Mouse (Mus musculus) stomach, embryonic 14.5 days (tissue): ENCODE data around the gene Cutc. TPM values are rescaled to one million over a fixed set of nuclear protein-coding genes. Genes with fewer than 3 reads are reported as not detected.
A peak's percentile ranks its signal among the peaks of the same experiment; 100 is the strongest.

ENCODE experiments used
- ATAC-seq: fragments of 200-750 bp; cut with Nextera tagmentation; 2 replicates; pipeline ENCODE4 v1.8.0; 2017; ENCODE audit warnings: low read depth, moderate TSS enrichment; ENCODE audit not compliant: insufficient number of reproducible peaks, insufficient read depth, low FRiP score
- H3K27ac ChIP-seq: fragments of 300-500 bp; sonication (generic); 2 replicates; pipeline ENCODE4 v1.5.1; 2014; ENCODE audit warnings: mild to moderate bottlenecking, low read length, moderate library complexity, mixed read lengths
- H3K27me3 ChIP-seq: fragments of 300-500 bp; sonication (generic); 2 replicates; pipeline ENCODE4 v1.6.1; 2014; ENCODE audit warnings: low read length, control low read depth, mixed read lengths; ENCODE audit not compliant: control insufficient read depth, insufficient read depth
- H3K36me3 ChIP-seq: fragments of 300-500 bp; sonication (generic); 2 replicates; pipeline ENCODE4 v1.6.1; 2014; ENCODE audit warnings: mild to moderate bottlenecking, control low read depth, low read length, moderate library complexity, mixed read lengths; ENCODE audit not compliant: control insufficient read depth, insufficient read depth
- H3K4me1 ChIP-seq: fragments of 300-500 bp; sonication (generic); 2 replicates; pipeline ENCODE4 v1.6.1; 2014; ENCODE audit warnings: low read length, control low read depth, mixed read lengths; ENCODE audit not compliant: control insufficient read depth, insufficient read depth
- H3K4me2 ChIP-seq: fragments of 300-500 bp; sonication (generic); replicated peaks from 2 replicates; pipeline ENCODE4 v1.6.1; 2014; ENCODE audit warnings: low read depth, low read length, control low read depth
- H3K4me3 ChIP-seq: fragments of 300-500 bp; sonication (generic); 2 replicates; pipeline ENCODE4 v1.5.1; 2014; ENCODE audit warnings: low read depth, low read length, control low read depth
- H3K9ac ChIP-seq: fragments of 300-500 bp; sonication (generic); replicated peaks from 2 replicates; pipeline ENCODE4 v1.6.1; 2014; ENCODE audit warnings: low read depth, mild to moderate bottlenecking, control low read depth, low read length, moderate library complexity, mixed read lengths
- H3K9me3 ChIP-seq: fragments of 300-500 bp; sonication (generic); 2 replicates; pipeline ENCODE4 v1.6.1; 2016; ENCODE audit warnings: low read depth, low read length, control low read depth; ENCODE audit not compliant: control insufficient read depth
- WGBS: fragments of 180-500 bp; shearing (Covaris S2); extraction: QIAGEN DNeasy Blood & Tissue Kit; methylation state at CpG from one replicate; pipeline ENCODE4 v1.1.7; 2014; 5-methylcytosine and 5-hydroxymethylcytosine counted together
- polyA plus RNA-seq: library from polyadenylated mRNA; unstranded; fragments of >200 nt; fragmentation: Nextera tagmentation; extraction: Ambion mirVana; gene quantifications from 2 replicates; pipeline ENCODE4 v1.2.1, GENCODE M21; 2014

Gene Cutc
- polyA plus RNA-seq, 1 experiment from 2014 or later, result 14.8 TPM

GRCm38 (mm10) chr19:43761543-43762256 is 8.9 kb downstream of the Cutc start:
- ATAC-seq, result no peak
- no peaks in the 10 kb centered on the region for H3K4me1 ChIP-seq
- no peak overlapping the region for H3K9ac ChIP-seq
- no peaks in the 10 kb centered on the region; the same call in 1 of the 2 replicates for H3K36me3 ChIP-seq
- H3K9me3 ChIP-seq, result no peaks in the 10 kb centered on the region
- no peak overlapping the region for H3K27ac ChIP-seq
- H3K27me3 ChIP-seq, result no peaks in the 10 kb centered on the region
- no peak overlapping the region for H3K4me2 ChIP-seq
- H3K4me3 ChIP-seq, result no peak overlapping the region

GRCm38 (mm10) chr19:43762410-43762809 is 9.6 kb downstream of the Cutc start:
- 75% methylated on average over 2 of the region's 2 CpGs for WGBS
- ATAC-seq, result no peak
- H3K36me3 ChIP-seq, result no peaks in the 10 kb centered on the region; the same call in 1 of the 2 replicates
- H3K9ac ChIP-seq, result no peak overlapping the region
- no peaks in the 10 kb centered on the region for H3K4me1 ChIP-seq
- H3K27ac ChIP-seq, result no peak overlapping the region
- H3K9me3 ChIP-seq, result no peaks in the 10 kb centered on the region
- no peak overlapping the region for H3K4me2 ChIP-seq
- no peaks in the 10 kb centered on the region for H3K27me3 ChIP-seq
- no peak overlapping the region for H3K4me3 ChIP-seq

DNA sequence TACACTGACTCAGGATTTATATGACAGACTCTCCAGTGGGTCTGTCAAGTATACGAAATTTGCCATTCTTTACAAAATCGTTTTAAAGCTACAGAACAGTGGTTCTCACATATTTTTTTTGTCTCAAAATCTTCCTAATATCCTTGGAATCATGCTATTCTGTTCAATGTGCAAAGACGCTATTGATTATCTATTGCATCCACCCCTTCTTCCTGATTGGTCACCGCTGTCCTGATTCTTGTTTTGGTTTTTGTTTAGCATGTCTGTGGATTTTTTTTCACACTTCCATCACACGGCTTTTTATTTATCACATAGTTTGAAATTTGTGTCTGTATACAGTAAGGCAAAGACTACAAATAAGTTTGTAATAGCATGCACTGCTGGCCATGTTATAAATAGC is 13.7 kb downstream of the Cutc start:
- Histone ChIP-seq H3K36me3 (no peaks in the 10 kb centered on the region; the same call in 1 of the 2 replicates), H3K4me3 (no peak overlapping the region), H3K27ac (no peak overlapping the region), H3K4me2 (no peak overlapping the region), H3K4me1 (no peaks in the 10 kb centered on the region), H3K9me3 (no peaks in the 10 kb centered on the region), H3K27me3 (no peaks in the 10 kb centered on the region), H3K9ac (no peak overlapping the region)
- no peak for ATAC-seq
- WGBS, result 86% methylated on average over 5 of the region's 5 CpGs

DNA sequence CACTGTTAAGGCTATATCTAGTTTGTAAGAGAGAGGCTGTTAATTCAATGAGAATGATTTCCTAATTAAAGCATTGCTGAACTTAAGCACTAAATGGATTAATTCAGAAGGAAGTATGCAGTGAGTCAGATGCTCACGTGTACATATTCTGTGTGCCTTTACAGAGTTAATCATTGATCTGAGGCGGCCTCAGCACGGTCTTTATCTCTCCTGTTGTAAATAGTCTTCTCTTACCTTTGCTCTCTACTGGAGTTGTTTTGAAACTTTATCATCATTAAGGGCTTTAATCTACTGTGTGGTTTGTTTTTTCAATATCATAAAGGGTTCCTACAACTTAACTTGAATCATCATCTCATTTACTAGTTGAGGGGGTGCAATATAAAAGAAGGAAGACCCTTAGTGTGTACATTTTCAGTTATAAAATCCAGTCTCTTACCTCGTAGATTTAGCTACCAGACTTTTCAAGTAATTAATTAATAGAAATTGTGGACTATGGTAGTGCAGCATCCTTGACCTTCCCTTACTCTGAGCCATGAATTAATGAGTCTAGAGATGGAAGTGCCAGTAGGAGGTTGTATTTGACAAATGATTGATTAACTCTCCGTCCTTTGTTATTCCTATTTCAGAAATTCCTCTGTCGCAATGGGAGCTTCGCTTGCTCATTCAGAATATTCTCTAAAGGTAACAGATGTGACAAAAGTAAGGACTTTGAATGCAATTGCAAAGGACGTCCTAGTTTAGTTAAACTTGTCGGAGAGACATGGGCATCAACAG is 14.9 kb downstream of the Cutc start:
- Histone ChIP-seq H3K27ac (no peak overlapping the region), H3K9ac (no peak overlapping the region), H3K4me2 (no peak overlapping the region), H3K9me3 (no peaks in the 10 kb centered on the region), H3K36me3 (no peaks in the 10 kb centered on the region), H3K4me1 (no peaks in the 10 kb centered on the region), H3K4me3 (no peak overlapping the region), H3K27me3 (no peaks in the 10 kb centered on the region)
- WGBS, result 46% methylated on average over 9 of the region's 9 CpGs
- ATAC-seq, result peak; percentile 56; the same call in 1 of the 2 replicates

DNA sequence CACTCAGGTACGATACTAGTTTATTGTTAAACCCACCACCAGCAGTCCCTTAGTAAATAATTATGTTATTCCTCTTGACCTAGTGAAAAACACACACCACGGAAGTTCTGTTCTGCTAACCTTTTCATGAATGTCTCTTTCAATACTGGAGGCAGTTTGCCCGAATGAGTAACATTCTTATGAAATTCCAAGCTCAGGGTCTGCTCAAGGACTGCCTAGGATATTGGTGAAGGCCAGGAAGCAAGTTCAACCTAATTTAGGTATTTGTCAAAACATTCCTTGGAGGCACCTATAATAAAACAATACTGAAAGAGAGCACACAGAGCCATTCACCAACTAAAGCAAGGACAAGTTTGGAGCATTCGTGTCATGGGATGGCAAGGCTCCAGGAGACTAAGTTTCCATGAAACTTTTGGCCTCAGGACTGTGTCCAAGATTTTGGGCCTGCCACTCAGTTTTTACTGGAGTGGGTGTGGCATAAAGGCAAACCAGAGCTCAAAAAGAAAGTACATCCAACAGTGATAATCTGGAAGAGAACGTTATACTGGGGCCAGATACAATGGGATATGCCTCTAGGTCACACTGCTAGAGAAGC is 16.7 kb downstream of the Cutc start:
- 79% methylated on average over 5 of the region's 5 CpGs for WGBS
- no peak overlapping the region for H3K4me2 ChIP-seq
- H3K36me3 ChIP-seq, result no peaks in the 10 kb centered on the region
- no peak for ATAC-seq
- H3K27ac ChIP-seq, result no peak overlapping the region
- no peaks in the 10 kb centered on the region for H3K9me3 ChIP-seq
- no peaks in the 10 kb centered on the region for H3K4me1 ChIP-seq
- no peak overlapping the region for H3K9ac ChIP-seq
- H3K27me3 ChIP-seq, result no peaks in the 10 kb centered on the region
- H3K4me3 ChIP-seq, result no peak overlapping the region

GRCm38 (mm10) chr19:43770584-43770983 is 17.8 kb downstream of the Cutc start:
- no peak for ATAC-seq
- Histone ChIP-seq H3K36me3 (no peaks in the 10 kb centered on the region), H3K4me3 (no peak overlapping the region), H3K27ac (no peak overlapping the region), H3K9me3 (no peaks in the 10 kb centered on the region), H3K9ac (no peak overlapping the region), H3K4me2 (no peak overlapping the region), H3K27me3 (no peaks in the 10 kb centered on the region), H3K4me1 (no peaks in the 10 kb centered on the region)
- 72% methylated on average over 4 of the region's 4 CpGs for WGBS

GRCm38 (mm10) chr19:43771499-43771969 is 18.7 kb downstream of the Cutc start:
- ATAC-seq, result no peak
- Histone ChIP-seq H3K4me1 (no peaks in the 10 kb centered on the region), H3K9me3 (no peaks in the 10 kb centered on the region), H3K9ac (no peak overlapping the region), H3K36me3 (no peaks in the 10 kb centered on the region), H3K27me3 (no peaks in the 10 kb centered on the region), H3K27ac (no peak overlapping the region), H3K4me2 (no peak overlapping the region), H3K4me3 (no peak overlapping the region)
- 82% methylated on average over 5 of the region's 5 CpGs for WGBS

- no peaks in the 10 kb centered on the region for H3K9me3 ChIP-seq
- H3K4me2 ChIP-seq, result no peak overlapping the region
- H3K4me1 ChIP-seq, result no peaks in the 10 kb centered on the region
- H3K27me3 ChIP-seq, result no peaks in the 10 kb centered on the region
- H3K36me3 ChIP-seq, result no peaks in the 10 kb centered on the region
- no peak overlapping the region for H3K27ac ChIP-seq
- no peak overlapping the region for H3K9ac ChIP-seq
- no peak overlapping the region for H3K4me3 ChIP-seq
- 62% methylated on average over 6 of the region's 6 CpGs for WGBS
- ATAC-seq, result no peak
Observed at GRCm38 (mm10) chr19:43772311-43772710, 19.5 kb downstream of the Cutc start.
